Mouse (Mus musculus) C2C12 (cell line): ENCODE results near the gene Spata20. TPM values are rescaled to one million over a fixed set of nuclear protein-coding genes. Genes with fewer than 3 reads are reported as not detected.

Experiments
- H3K27me3 ChIP-seq: one replicate; pipeline ENCODE4 v1.6.1; 2011; ENCODE audit not compliant: control insufficient read depth, insufficient read depth, insufficient read length
- H3K36me3 ChIP-seq: one replicate; pipeline ENCODE4 v1.6.1; 2011; ENCODE audit not compliant: control insufficient read depth, insufficient read depth
- H3K4me3 ChIP-seq: one replicate; pipeline ENCODE4 v1.5.1; 2011; ENCODE audit warnings: mild to moderate bottlenecking, control low read depth; ENCODE audit not compliant: poor library complexity, insufficient read depth, severe bottlenecking
- H3K79me2 ChIP-seq: one replicate; pipeline ENCODE4 v1.6.1; 2011; ENCODE audit not compliant: control insufficient read depth, insufficient read depth
- H3K79me3 ChIP-seq: one replicate; pipeline ENCODE4 v1.6.1; 2011; ENCODE audit warnings: low read depth, control low read depth
- H3ac ChIP-seq: one replicate; pipeline ENCODE3; 2011; ENCODE audit warnings: low read depth; ENCODE audit not compliant: control insufficient read depth, insufficient read length
- CEBPB ChIP-seq: IDR thresholded peaks from one replicate; pipeline ENCODE4 v1.6.1; 2011; ENCODE audit warnings: low read depth, mild to moderate bottlenecking, control low read depth, moderate library complexity
- CTCF ChIP-seq: IDR thresholded peaks from one replicate; pipeline ENCODE4 v1.5.1; 2011; ENCODE audit not compliant: control insufficient read depth, insufficient read depth, insufficient read length
- FOSL1 ChIP-seq: IDR thresholded peaks from one replicate; pipeline ENCODE4 v1.8.0; 2011; ENCODE audit warnings: mild to moderate bottlenecking, low read length; ENCODE audit not compliant: poor library complexity, insufficient read depth, severe bottlenecking
- MAX ChIP-seq: IDR thresholded peaks from one replicate; pipeline ENCODE4 v1.6.1; 2011; ENCODE audit warnings: mild to moderate bottlenecking, control low read depth
- MYOD1 ChIP-seq: IDR thresholded peaks from one replicate; pipeline ENCODE4 v1.6.1; 2011; ENCODE audit warnings: low read depth; ENCODE audit not compliant: control insufficient read depth, insufficient read length
- MYOG ChIP-seq: IDR thresholded peaks from one replicate; pipeline ENCODE4 v1.6.1; 2011; ENCODE audit not compliant: control insufficient read depth, insufficient read length; ENCODE audit errors: extremely low read depth
- USF1 ChIP-seq: IDR thresholded peaks from one replicate; pipeline ENCODE4 v1.6.1; 2011; ENCODE audit warnings: low read depth, mild to moderate bottlenecking, control low read depth, moderate library complexity
- polyA plus RNA-seq: library from polyadenylated mRNA; unstranded; fragments of >200 nt; fragmentation: generic; extraction: Trizol; gene quantifications from one replicate; pipeline ENCODE4 v1.2.1, GENCODE M21; 2012; ENCODE audit warnings: missing spikeins

The Spata20 gene
- polyA plus RNA-seq, 1 experiment: not detected

- no peak overlapping the region for H3K4me3 ChIP-seq
These were observed 17.4 kb downstream of the Spata20 start for GRCm38 (mm10) chr11:94468582-94469064.

GRCm38 (mm10) chr11:94466333-94466855 lies 19.6 kb downstream of the Spata20 start:
- H3ac ChIP-seq: no peak overlapping the region
- H3K36me3 ChIP-seq: no peaks in the 10 kb centered on the region
- H3K27me3 ChIP-seq: peaks cover 15% of the 10 kb centered on the region
- no peak overlapping the region for H3K4me3 ChIP-seq
- TF ChIP-seq MAX (no peak), FOSL1 (no peak), MYOD1 (no peak), CTCF (no peak), CEBPB (no peak), USF1 (no peak), MYOG (no peak)
- H3K79me2 ChIP-seq: no peaks in the 10 kb centered on the region
- no peaks in the 10 kb centered on the region for H3K79me3 ChIP-seq

More at GRCm38 (mm10) chr11:94468582-94469064, 17.4 kb downstream of the Spata20 start:
- H3K36me3 ChIP-seq: no peaks in the 10 kb centered on the region
- TF ChIP-seq MYOG: no peak
- TF ChIP-seq MAX: no peak
- no peak for TF ChIP-seq MYOD1
- TF ChIP-seq CEBPB: no peak
- no peak for TF ChIP-seq USF1
- H3K27me3 ChIP-seq: peaks cover 28% of the 10 kb centered on the region
- no peaks in the 10 kb centered on the region for H3K79me2 ChIP-seq
- H3K79me3 ChIP-seq: no peaks in the 10 kb centered on the region
- no peak overlapping the region for H3ac ChIP-seq

GRCm38 (mm10) chr11:94464170-94464569 lies 21.8 kb downstream of the Spata20 start:
- H3K79me2 ChIP-seq: no peaks in the 10 kb centered on the region
- no peak overlapping the region for H3K4me3 ChIP-seq
- no peaks in the 10 kb centered on the region for H3K79me3 ChIP-seq
- no peak overlapping the region for H3ac ChIP-seq
- TF ChIP-seq MYOG: no peak
- TF ChIP-seq CTCF: no peak
- no peak for TF ChIP-seq MAX
- no peak for TF ChIP-seq USF1
- no peak for TF ChIP-seq MYOD1
- no peak for TF ChIP-seq FOSL1
- H3K27me3 ChIP-seq: peaks cover 24% of the 10 kb centered on the region
- no peaks in the 10 kb centered on the region for H3K36me3 ChIP-seq

GRCm38 (mm10) chr11:94461856-94462255 lies 24.1 kb downstream of the Spata20 start:
- no peaks in the 10 kb centered on the region for H3K79me2 ChIP-seq
- TF ChIP-seq USF1 (no peak), CTCF (no peak), FOSL1 (no peak), MYOG (no peak), MAX (no peak), MYOD1 (no peak), CEBPB (no peak)
- no peak overlapping the region for H3K4me3 ChIP-seq
- peaks cover 47% of the 10 kb centered on the region for H3K27me3 ChIP-seq
- no peaks in the 10 kb centered on the region for H3K36me3 ChIP-seq
- H3ac ChIP-seq: no peak overlapping the region
- H3K79me3 ChIP-seq: no peaks in the 10 kb centered on the region

- H3K79me2 ChIP-seq: no peaks in the 10 kb centered on the region
- H3K4me3 ChIP-seq: no peak overlapping the region
- H3K27me3 ChIP-seq: peaks cover 73% of the 10 kb centered on the region
- no peaks in the 10 kb centered on the region for H3K79me3 ChIP-seq
- H3ac ChIP-seq: no peak overlapping the region
- TF ChIP-seq CEBPB (no peak), MAX (no peak), FOSL1 (no peak), MYOD1 (no peak), USF1 (no peak), CTCF (no peak), MYOG (no peak)
- H3K36me3 ChIP-seq: no peaks in the 10 kb centered on the region
These were observed 29.0 kb downstream of the Spata20 start for GRCm38 (mm10) chr11:94457001-94457400.

GRCm38 (mm10) chr11:94456347-94456746 lies 29.6 kb downstream of the Spata20 start:
- Histone ChIP-seq H3K36me3 (no peaks in the 10 kb centered on the region), H3K27me3 (peaks cover 76% of the 10 kb centered on the region), H3ac (no peak overlapping the region), H3K79me2 (no peaks in the 10 kb centered on the region), H3K79me3 (no peaks in the 10 kb centered on the region), H3K4me3 (no peak overlapping the region)
- no peak for TF ChIP-seq MYOD1
- TF ChIP-seq MYOG: no peak
- no peak for TF ChIP-seq FOSL1
- no peak for TF ChIP-seq USF1
- no peak for TF ChIP-seq CTCF
- TF ChIP-seq CEBPB: no peak
- TF ChIP-seq MAX: no peak
